Mouse (Mus musculus) liver, embryonic 16.5 days (tissue): ENCODE measurements around the gene Fbxo39. TPM values are rescaled to one million over a fixed set of nuclear protein-coding genes. Genes with fewer than 3 reads are reported as not detected.

Source experiments
- ATAC-seq: fragments of 200-750 bp; cut with Nextera tagmentation; 2 replicates; pipeline ENCODE4 v1.8.0; 2017; ENCODE audit warnings: low read depth, mild to moderate bottlenecking, moderate number of reproducible peaks, moderate library complexity
- H3K27ac ChIP-seq: fragments of 300-500 bp; sonication (generic); 2 replicates; pipeline ENCODE4 v1.5.1; 2014; ENCODE audit warnings: mild to moderate bottlenecking, low read length
- H3K27me3 ChIP-seq: fragments of 300-500 bp; sonication (generic); 2 replicates; pipeline ENCODE4 v1.6.1; 2014; ENCODE audit warnings: low read depth, low read length, mixed read lengths; ENCODE audit not compliant: control insufficient read depth, insufficient read depth
- H3K36me3 ChIP-seq: fragments of 300-500 bp; sonication (generic); 2 replicates; pipeline ENCODE4 v1.6.1; 2014; ENCODE audit warnings: mild to moderate bottlenecking; ENCODE audit not compliant: control insufficient read depth, insufficient read depth
- H3K4me1 ChIP-seq: fragments of 300-500 bp; sonication (generic); 2 replicates; pipeline ENCODE4 v1.6.1; 2014; ENCODE audit warnings: low read depth, low read length, mixed read lengths; ENCODE audit not compliant: control insufficient read depth
- H3K4me2 ChIP-seq: fragments of 300-500 bp; sonication (generic); 2 replicates; pipeline ENCODE4 v1.6.1; 2014; ENCODE audit warnings: low read depth, low read length, mixed read lengths
- H3K4me3 ChIP-seq: fragments of 300-500 bp; sonication (generic); 2 replicates; pipeline ENCODE4 v1.5.1; 2014; ENCODE audit warnings: low read depth, mild to moderate bottlenecking, low read length
- H3K9ac ChIP-seq: fragments of 300-500 bp; sonication (generic); 2 replicates; pipeline ENCODE4 v1.6.1; 2014; ENCODE audit warnings: low read depth, low read length
- H3K9me3 ChIP-seq: fragments of 300-500 bp; sonication (generic); replicated peaks from 2 replicates; pipeline ENCODE4 v1.6.1; 2016; ENCODE audit warnings: low read length; ENCODE audit not compliant: control insufficient read depth
- WGBS: fragments of 180-500 bp; shearing (Covaris S2); extraction: QIAGEN DNeasy Blood & Tissue Kit; methylation state at CpG from one replicate; pipeline ENCODE4 v1.1.7; 2014; ENCODE audit not compliant: insufficient replicate concordance; 5-methylcytosine and 5-hydroxymethylcytosine counted together
- polyA plus RNA-seq: library from polyadenylated mRNA; unstranded; fragments of >200 nt; fragmentation: Nextera tagmentation; extraction: Ambion mirVana; gene quantifications from 2 replicates; pipeline ENCODE4 v1.2.1, GENCODE M21; 2015

Gene Fbxo39
- polyA plus RNA-seq, 1 experiment from 2014 or later = not detected

GRCm38 (mm10) chr11:72366126-72366525 is 51.9 kb downstream of the Fbxo39 start:
- no peaks in the 10 kb centered on the region for H3K9me3 ChIP-seq
- no peak overlapping the region for H3K4me2 ChIP-seq
- no peaks in the 10 kb centered on the region for H3K27me3 ChIP-seq
- no peak overlapping the region for H3K9ac ChIP-seq
- WGBS = 57% methylated on average over 9 of the region's 9 CpGs
- H3K27ac ChIP-seq = no peak overlapping the region
- H3K4me1 ChIP-seq = no peaks in the 10 kb centered on the region
- no peaks in the 10 kb centered on the region for H3K36me3 ChIP-seq
- no peak for ATAC-seq
- no peak overlapping the region for H3K4me3 ChIP-seq

- no peak overlapping the region for H3K9ac ChIP-seq
- no peak for ATAC-seq
- 49% methylated on average over 11 of the region's 11 CpGs for WGBS
Observed at GRCm38 (mm10) chr11:72367934-72368674, 53.9 kb downstream of the Fbxo39 start.

More at GRCm38 (mm10) chr11:72367934-72368674, 53.9 kb downstream of the Fbxo39 start:
- Histone ChIP-seq H3K4me2 (no peak overlapping the region), H3K27ac (no peak overlapping the region), H3K36me3 (no peaks in the 10 kb centered on the region), H3K4me1 (no peaks in the 10 kb centered on the region), H3K27me3 (no peaks in the 10 kb centered on the region), H3K9me3 (no peaks in the 10 kb centered on the region), H3K4me3 (no peak overlapping the region)

Other genes starting within 250 kb of the Fbxo39 start
- 0.01 TPM in 1 of 2 replicates, not detected in the other for gene Pitpnm3, start 178.7 kb upstream of the Fbxo39 start, polyA plus RNA-seq
- not detected in 2 replicates for gene Gm43951, start 107.6 kb upstream of the Fbxo39 start, polyA plus RNA-seq
- 2.2 and 2.6 TPM in 2 replicates for gene 4933427D14Rik, start 107.0 kb upstream of the Fbxo39 start, polyA plus RNA-seq
- 66.4 and 68.5 TPM in 2 replicates for gene Txndc17, start 106.9 kb upstream of the Fbxo39 start, polyA plus RNA-seq
- gene Med31, start 98.9 kb upstream of the Fbxo39 start, polyA plus RNA-seq = 10.6 and 11.1 TPM in 2 replicates
- gene Slc13a5, start 47.2 kb upstream of the Fbxo39 start, polyA plus RNA-seq = not detected in 2 replicates
- gene Xaf1, start 12.8 kb upstream of the Fbxo39 start, polyA plus RNA-seq = 2.7 and 3.4 TPM in 2 replicates
- not detected in 2 replicates for gene Tekt1, start 48.0 kb downstream of the Fbxo39 start, polyA plus RNA-seq
- gene Smtnl2, start 97.3 kb downstream of the Fbxo39 start, polyA plus RNA-seq = 3.1 and 4.9 TPM in 2 replicates
- gene Ggt6, start 121.1 kb downstream of the Fbxo39 start, polyA plus RNA-seq = 0.25 and 0.94 TPM in 2 replicates
- 62.3 and 68.2 TPM in 2 replicates for gene Mybbp1a, start 126.9 kb downstream of the Fbxo39 start, polyA plus RNA-seq
- gene Spns2, start 175.5 kb downstream of the Fbxo39 start, polyA plus RNA-seq = 3.7 and 5.7 TPM in 2 replicates
- 1.6 TPM in 2 replicates for gene Spns3, start 236.1 kb downstream of the Fbxo39 start, polyA plus RNA-seq